Mouse (Mus musculus) frontal cortex, adult (tissue): Measurements from ENCODE around the gene Rab20.

ENCODE experiments used
- ATAC-seq: cut with Nextera tagmentation; 2 replicates; pipeline ENCODE4 v1.9.2; 2017; ENCODE audit warnings: mild to moderate bottlenecking, moderate library complexity, mixed read lengths; ENCODE audit not compliant: low TSS enrichment

Rab20 gene

DNA sequence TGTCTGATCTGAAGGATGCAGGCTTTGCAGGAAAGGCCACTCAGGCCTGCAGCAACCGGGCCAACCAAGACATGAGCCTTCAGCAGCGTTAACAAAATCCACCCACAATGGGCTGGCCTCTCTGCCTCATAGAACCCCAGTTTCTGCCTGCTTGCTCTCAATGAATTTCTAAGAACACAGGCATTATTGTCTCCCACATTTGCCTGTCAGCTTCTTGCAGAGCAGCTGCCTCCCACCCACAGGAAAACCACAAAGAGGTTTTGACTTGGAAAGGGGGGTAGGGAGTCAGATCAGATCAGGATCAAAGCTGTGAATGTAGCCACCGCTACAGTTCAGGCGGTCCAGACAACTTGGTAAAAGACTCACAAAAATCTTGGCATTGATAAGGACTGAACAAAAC, 25.5 kb downstream of the Rab20 start:
- ATAC-seq = peak; percentile 51; the same call in 1 of the 2 replicates

DNA sequence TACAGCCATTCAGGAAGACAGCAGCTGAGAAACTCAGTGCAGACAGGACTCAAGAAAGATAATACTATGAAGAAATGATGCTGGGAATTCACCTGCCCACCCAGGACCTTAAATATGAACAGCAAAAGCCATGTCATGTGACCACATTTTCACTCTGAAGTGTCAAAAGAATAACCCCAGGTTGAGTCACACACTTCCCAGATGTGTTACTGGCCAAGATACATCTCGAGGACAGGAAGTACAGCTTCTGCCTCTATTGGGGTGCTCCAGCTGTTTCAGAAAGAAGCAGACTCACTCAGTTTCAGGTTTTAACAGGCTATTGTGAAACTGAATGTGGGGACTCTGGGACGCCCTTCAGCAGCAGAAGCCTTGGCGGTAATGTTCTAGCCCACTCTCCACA, 26.0 kb downstream of the Rab20 start:
- ATAC-seq = no peak

DNA sequence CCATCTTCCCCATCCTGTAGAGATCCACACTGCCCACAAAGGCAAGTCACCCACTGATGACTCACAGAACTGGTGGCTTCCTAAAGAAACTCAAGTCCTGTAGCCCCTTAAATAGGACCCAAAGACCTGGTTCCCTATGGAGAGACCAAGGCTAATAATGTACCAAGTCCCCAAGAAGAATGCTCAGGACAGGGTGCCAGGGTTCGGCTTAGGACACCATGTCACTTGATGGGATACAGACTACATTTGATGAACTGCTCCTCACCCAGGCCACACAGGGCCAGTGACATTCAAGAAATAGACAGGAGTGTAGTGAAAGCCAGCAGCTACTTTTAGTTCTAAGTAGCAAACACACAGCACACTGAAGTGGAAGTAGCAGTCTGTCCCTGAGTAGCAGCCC, 26.4 kb downstream of the Rab20 start:
- no peak for ATAC-seq

DNA sequence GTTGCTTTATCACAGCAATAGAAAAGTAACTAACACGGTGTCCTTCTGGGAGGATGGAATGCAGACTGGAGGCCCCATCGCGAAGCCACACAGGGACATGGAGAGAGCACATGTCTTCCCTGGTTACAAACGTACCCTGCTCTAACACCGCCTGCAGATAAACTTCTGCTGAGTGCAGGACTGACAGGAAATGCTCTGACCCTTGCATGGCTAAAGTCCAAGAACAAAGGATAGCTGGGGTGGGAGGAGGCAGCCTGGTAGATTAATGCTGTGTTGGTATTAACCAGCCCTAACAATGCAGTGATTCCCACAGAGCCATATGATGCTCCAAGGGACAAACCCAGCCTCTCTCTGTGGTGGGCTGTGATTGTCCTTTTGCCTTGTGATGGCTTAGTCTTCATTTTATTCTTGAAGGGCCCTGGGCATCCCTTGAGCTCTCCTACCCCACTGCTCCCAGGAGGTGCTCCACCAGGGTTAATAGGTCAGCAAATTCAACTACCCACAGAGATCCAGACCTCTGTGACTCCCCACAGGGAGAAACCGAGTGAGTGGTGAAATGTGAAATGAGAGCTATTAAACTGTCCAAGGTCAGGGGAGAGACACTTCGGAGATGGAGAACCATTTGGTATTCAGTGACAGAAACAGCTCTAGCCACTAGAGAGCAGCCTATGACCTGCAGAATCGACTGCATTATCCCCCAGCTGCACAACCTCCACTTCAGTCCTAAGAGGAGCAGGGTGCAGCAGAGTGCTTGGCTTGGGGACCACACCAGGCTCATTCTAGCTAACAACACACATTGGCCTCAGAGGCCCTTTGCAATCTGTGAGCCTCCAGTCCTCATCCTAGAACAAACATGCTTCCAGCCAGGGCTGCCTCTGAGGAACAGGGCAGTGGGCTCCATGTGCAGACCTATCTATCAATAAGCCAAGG, 28.1 kb downstream of the Rab20 start:
- peak; percentile 69 for ATAC-seq

DNA sequence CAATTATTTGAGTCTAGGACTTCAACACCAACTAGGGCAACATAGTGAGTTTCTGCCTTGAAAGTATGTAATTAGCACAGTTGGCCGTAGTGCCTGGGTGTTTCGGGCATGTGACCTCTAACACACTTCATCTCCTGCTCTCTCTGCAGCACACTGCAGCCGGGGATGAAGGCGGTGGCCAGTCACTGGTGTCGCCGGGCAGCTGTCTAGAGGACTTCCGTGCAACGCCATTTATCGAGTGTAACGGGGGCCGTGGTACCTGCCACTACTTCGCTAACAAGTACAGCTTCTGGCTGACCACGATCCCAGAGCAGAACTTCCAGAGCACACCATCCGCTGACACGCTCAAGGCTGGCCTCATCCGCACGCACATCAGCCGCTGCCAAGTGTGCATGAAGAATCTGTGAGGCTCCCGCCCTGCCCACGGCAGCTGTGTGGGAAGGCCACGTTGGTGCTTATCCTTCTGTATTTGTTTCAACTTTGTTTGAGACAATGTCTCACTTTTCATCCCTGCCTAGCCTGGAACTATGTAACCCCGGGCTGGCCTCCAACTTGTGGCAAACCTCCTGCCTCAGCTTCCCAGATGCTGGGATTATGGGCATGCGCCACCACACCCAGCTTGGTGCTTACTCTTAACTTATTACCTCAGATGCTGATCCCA, 30.5 kb downstream of the Rab20 start:
- no peak for ATAC-seq

DNA sequence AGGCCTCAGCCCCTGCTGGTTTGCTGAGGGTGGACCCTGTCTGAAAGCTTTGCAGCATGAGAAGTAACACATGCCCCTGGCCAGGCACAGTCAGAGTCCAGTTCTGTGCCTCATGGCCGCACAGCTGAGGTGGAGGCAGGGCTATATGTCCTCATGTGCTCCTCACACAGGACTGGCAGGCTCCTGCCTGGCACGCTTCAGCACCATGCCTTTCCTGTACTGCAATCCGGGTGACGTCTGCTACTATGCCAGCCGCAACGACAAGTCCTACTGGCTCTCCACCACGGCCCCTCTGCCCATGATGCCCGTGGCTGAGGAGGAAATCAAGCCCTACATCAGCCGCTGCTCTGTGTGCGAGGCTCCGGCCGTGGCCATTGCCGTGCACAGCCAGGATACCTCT, 32.7 kb downstream of the Rab20 start:
- ATAC-seq = no peak

DNA sequence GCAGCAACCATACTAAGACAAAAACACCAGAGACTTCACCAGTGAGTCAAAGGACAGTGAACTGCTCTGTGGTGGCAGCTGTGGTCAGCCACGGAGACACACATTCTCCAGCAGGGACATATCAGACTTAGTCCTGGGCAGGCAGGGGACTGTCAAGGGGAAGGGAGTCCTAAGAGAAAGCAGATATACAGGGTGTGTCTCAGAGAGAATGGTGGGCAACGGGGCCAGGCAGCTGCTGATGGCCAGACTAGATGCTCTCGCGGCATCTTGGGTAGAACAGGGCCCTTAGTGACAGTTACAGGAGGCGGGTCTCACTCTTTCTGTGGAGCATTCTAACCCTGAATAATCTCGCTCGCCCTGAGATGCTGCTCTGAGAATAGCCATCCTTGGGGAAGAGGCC, 34.3 kb downstream of the Rab20 start:
- ATAC-seq = no peak

DNA sequence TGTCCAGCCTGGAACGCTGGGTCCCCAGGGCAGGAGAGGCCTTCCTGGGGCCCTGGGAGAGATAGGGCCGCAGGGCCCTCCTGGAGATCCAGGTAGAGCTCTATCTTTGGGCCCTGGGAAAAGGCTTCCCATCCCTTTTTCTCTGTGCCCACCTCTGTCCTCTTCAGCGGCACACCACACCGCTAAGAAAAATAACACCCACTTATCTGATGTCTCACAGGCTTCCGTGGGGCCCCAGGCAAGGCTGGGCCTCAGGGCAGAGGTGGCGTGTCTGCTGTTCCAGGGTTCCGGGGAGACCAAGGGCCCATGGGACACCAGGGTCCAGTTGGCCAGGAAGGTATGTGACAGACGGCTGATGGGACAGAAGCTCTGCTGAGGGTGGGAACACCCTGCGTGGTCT, 34.9 kb downstream of the Rab20 start:
- no peak for ATAC-seq

DNA sequence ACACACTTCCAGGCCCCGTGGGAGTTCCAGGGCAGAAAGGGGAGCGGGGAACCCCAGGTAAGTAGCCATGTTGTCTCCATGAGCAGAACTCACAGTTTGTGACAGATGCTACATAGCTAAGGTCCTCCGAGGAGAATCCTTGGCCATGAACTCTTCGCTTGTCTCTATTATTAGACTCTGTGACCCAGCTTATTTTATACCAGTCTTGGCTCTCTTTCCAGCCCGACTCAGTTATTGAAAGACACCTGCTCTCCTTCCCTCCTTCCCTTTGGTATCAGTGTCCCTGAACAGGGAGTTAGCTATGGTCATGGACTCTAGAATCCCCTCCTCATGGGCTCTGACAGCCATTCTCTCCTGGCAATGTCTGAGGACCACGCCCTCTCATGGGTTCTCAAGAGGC, 37.2 kb downstream of the Rab20 start:
- no peak for ATAC-seq

DNA sequence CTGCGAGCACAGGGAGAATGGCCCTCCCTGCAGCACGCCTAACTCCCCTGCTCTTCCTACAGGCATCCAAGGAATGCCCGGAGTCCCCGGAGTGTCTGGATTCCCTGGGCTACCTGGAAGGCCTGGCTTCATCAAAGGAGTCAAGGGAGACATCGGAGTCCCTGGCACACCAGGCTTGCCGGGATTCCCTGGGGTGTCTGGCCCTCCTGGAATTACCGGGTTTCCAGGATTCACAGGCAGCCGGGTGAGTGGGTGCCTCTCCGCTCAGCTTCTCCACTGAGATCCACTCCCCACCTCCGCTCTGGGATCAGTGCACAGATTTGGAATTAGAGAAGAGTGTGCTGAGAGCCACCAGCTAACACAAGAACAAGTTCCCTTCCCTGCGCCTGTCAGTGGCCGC, 40.6 kb downstream of the Rab20 start:
- ATAC-seq = peak; percentile 99

DNA sequence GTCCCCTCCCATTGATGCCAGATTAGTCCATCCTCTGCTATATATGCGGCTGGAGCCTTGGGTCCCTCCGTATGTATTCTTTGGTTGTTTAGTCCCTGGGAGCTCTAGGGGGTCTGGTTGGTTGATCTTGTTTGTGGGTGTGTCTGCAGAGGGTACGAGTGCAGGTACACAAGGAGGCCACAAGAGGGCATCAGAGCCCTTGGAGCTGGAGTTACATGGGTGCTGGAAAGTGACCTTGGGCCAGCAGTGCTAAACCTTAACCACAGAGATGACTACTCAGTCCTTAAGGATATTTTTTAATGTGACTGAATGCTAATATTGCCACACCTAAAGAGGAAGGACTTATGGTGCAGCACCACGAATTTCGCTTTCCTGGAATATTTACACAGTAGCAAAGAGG, 47.8 kb downstream of the Rab20 start:
- no peak for ATAC-seq

DNA sequence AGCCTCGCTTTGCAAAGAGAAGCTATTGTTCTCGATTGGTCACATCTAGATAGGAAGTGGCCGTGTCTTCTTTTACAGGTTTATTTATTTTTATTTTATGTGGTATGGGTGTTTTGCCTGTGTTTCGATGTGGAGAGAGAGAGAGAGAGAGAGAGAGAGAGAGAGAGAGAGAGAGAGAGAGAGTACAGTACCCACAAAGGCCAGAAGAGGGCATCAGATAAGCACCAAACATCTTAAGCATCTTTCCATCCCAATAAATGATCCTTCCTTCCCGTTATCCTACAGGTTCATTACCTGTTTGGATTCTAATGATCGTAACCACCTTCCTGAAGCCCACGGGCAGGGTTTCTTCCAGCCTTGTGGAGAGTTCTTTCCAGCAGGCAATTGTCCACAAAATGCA, 55.4 kb downstream of the Rab20 start:
- no peak for ATAC-seq

DNA sequence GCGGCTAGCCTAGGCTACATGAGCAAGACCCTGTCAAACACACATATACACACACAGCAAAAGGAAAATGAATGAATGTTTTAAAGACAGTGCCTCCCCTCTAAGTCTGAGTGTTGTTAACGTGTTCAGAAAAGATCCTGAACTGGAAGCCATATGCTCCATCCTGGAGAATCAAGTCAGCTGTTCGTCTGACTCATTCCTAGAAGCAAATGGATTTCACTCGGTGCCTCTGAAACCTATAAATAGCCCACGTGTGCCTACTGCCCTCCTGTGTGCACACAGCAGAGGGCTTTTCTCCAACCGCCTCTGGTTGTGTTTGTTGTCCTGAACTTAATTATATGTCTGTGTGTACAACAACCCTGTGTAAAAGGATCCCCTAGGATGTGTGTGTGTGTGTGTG, 56.5 kb downstream of the Rab20 start:
- peak; percentile 79 for ATAC-seq

DNA sequence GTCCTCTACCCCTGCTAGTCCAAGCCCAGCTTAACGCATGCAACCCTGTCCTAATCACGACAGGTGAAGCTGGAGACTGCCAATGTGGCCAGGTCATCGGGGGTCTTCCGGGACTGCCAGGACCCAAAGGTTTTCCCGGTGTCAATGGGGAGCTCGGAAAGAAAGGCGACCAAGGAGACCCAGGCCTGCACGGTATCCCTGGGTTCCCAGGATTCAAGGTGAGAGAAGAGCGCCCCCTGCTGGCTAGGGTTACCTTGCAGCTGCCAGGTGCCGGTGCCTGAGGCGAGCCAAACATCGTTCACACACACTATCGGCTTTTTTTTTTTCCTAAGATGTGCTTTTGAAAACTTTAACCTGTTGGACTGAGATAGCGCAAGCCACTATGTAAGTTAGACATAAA, 57.4 kb downstream of the Rab20 start:
- ATAC-seq = no peak

DNA sequence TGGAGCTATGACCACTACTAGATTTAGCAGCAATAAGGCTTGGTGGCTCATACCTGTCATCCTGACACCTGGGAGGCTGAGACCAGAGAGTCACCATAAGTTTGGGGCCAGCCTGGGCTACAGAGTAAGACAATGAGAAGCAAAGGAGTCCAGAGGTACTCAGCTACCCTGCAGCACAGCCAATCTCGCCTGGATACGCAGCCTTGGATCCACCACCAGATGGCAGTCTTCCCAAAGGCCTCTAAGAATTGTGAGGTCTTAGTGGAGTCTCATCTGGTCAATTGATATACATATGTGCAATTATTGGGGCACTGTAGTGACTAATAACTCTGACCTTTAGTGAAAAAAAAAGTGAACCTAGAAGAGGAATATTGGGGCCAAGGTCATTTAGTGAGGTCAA, 58.9 kb downstream of the Rab20 start:
- no peak for ATAC-seq

DNA sequence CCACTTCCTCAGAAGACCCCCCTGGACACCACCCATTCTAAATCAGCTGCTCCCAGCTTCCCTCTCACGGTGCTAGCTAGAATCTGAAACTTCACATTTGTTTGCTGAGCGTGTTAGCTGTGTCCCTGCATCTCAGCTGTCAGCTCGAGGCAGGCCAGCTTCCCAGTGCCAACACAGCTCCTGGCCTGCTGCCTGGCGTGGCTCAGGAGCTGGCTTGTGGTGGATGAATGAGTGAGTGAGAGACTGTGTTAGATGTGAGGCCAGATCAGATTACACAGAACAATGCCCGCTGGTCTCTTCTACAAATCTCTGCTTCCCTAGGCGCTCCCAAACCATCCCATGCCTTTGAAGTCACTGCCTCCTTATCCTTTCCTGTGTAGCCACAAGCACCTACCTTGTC, 59.3 kb downstream of the Rab20 start:
- ATAC-seq = peak; percentile 66

DNA sequence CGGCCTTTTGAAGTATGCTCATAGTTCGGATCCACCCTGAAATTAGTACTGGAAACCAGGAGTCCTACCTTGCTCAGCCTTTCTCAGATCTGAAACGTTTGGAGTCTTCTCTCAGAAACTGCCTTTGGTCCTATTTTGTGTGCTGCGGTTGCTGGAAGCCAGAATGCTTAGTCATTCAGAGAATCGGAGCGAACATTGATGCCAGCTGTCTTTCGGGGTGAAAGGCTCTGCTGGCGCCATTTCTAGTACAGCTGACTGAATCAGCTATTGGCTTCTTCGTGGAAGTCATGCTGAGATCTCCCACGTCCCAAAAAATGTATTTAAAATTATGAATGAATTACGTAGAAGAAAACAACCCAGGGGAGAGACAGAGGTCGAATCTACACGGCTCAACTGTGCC, 60.7 kb downstream of the Rab20 start:
- no peak for ATAC-seq

DNA sequence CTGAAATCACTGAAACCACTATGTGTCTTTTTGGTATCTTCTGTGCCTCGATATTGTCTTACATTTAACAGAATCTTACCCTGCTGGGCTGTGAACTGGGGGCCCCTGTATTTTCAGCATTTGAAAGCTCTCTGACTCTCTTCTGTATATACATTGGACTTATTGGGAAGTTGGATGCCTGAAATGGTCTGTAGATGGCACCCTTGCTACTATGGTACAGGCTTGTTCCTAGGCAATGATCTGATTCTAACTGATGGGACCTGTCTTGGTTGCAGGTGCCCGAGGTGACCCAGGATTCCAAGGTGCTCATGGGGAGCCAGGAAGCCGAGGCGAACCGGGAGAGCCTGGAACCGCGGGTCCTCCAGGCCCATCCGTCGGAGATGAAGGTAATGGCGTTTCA, 63.4 kb downstream of the Rab20 start:
- ATAC-seq = no peak

DNA sequence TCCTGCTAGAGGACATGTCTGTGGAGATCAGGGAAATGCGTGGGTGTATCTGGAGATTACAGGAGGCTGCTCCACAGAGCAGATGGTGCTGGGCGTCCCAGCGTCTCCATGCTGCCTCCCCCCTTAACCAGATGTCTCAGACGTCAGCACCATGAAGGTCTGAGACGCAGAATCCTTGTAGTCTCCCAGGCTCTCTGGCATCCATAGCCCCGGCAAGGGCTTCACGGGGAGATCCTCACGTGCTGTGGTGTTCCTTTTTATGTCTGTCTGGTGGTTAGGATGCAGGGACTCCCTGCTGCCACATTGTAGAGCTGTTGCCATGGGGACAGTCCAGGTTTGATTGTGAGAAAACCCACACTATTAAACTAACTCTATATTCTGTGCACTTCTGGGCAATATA, 64.2 kb downstream of the Rab20 start:
- ATAC-seq = peak; percentile 62

DNA sequence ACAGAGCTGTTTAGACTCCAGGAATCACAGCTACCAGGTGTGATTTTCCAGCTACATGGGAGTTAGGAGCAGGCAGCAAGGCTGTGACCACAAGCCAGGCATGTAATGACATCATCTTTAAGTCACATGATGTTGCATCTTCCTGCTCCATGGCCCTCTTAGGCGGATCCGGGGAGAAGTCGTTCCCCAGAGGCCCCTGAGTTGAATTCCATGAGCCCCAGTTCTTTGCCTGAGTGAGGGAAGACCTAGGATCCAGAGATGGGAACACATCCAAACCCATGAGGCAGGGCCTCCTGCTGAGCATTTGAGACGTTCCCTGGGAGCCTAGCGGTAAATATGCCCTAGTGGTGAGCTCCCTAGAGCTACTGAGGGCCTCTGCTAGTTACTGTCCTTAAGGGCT, 66.1 kb downstream of the Rab20 start:
- no peak for ATAC-seq

DNA sequence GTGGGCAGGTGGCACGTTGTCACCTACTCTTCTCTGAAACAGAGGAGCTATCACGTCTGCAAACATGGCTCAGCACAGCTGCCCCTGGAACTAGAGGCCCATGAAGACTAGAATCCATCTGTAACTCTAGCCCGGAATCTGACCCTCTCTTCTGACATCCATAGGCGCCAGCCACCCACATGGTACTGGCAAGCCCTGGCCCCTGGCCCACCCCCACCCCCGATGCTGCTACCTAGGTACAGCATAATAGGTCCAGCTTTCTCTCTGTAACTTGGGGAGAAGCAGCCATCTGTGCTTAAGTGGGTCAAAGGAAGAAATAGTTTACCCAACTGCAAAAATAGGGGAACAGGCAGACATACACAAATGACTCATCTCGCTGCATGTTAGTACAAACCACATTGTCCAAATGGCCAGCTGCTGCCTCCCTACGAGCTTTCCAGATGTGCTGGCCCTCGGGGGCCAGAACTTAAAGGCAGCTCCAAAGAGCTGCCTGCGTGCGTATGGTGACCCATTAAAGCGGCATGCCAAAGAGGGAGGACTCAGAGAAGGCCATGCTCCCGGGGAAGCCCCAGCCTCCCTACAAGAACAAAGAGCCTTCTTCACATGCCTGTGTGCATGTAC, 66.9 kb downstream of the Rab20 start:
- ATAC-seq = peak; percentile 35

DNA sequence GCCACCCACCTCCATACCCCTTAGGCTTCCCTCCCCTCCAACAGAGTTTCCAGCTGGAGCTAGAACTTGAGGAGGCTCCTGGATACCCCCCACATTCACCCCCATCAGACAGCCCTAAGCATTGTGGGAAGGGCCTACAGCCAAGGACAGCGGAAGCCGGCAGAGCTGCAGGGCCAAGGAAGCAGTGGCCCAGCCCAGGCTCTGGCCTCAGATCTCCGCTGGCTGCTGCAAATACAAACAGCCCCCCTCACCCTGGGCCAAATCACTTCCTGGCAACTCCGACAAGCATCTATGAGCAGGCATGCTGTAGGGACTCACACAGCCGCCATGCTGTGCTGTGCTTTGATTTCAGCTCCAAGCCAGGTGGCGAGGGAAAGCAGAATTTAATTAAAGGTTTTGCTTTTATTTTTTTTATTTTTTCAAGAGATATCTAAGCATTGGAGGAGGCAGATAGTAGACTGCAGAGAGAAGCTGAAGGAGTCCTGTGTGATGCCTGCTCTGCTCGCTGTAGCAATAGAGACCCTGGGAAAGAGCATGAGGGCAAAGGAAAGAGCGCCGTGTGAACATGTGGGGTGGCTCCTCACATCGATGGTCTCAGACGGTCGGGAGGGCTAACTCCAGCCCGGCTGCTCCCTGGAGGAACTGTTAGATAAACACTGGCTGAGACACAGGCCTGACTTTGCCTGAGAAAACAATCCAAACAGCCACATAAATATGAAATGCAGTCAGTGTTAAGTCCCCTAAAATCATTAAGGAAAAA, 72.6 kb downstream of the Rab20 start:
- peak; percentile 81 for ATAC-seq
